13 mouse cellular contexts compared by ENCODE assay signal in the genomic region with DNA sequence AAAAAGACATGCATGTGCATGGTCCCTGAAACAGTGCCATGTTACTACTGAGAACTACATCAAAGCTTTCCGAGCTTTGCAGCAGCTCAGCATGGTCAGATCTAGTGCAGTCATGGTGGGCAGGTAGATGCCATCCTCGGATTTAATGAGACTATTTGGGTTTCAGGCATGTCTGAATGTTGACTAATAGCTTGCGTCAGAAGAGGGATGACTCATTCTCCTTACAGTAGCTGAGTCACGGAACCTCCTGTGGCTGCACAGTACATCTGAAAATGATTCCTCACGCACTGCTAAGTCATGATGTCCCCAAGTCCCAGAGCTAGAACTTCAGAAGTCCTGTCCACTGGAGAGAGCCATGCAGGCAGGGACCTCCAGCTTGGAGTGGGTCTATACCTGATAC. TPM values are rescaled to one million over a fixed set of nuclear protein-coding genes. Genes with fewer than 3 reads are reported as not detected.
DNase-seq lines count a peak whose midpoint lies in the region; ATAC-seq and TF ChIP-seq lines count a peak whose summit lies in the region.
"Had no signal": no experiment of that assay in that cellular context is flagged by ENCODE, and none has a peak within 500 bp of the region (broad histone marks: within the 10 kb centered on the region; RNA-seq: fewer than 3 reads in every experiment).

No protein-coding gene starts in this region.

- in situ Hi-C loops in Patski (cut with MboI; ENCODE audit: low pct_unique_long_range_greater_than_20kb) = no loop called here

- POLR2A ChIA-PET in Patski (lab: Charles Lee) = interaction anchor here (1.3 kb wide), 1 partner anchor 15 kb away, joined by 5 read pairs; no protein-coding TSS in a partner anchor

- H3K9ac ChIP-seq in forebrain, embryonic 13.5 days = no peak overlapping the region
- H3K9ac ChIP-seq: forebrain, embryonic 15.5 days; hindbrain, embryonic 15.5 days had no signal

- ATAC-seq in Patski = peak; percentile 84
- no peak for ATAC-seq in forebrain, embryonic 13.5 days
- ATAC-seq: forebrain, embryonic 15.5 days had no signal

- no peak overlapping the region for H3K4me2 ChIP-seq in forebrain, embryonic 13.5 days
- H3K4me2 ChIP-seq: forebrain, embryonic 15.5 days; heart, embryonic 11.5 days; hindbrain, embryonic 15.5 days had no signal

- H3K27ac ChIP-seq in heart, embryonic 10.5 days = no peak overlapping the region
- H3K27ac ChIP-seq in forebrain, embryonic 13.5 days = no peak overlapping the region
- H3K27ac ChIP-seq: forebrain, embryonic 15.5 days; hindbrain, embryonic 15.5 days; stomach, postnatal 0 days had no signal

- no peaks in the 10 kb centered on the region for H3K36me3 ChIP-seq in heart, embryonic 10.5 days
- H3K36me3 ChIP-seq in forebrain, embryonic 13.5 days (ENCODE audit: poor library complexity, severe bottlenecking) = no peaks in the 10 kb centered on the region
- H3K36me3 ChIP-seq: forebrain, embryonic 15.5 days; hindbrain, embryonic 15.5 days had no signal

- no peaks in the 10 kb centered on the region for H3K9me3 ChIP-seq in heart, embryonic 10.5 days
- H3K9me3 ChIP-seq in forebrain, embryonic 13.5 days (replicated peaks) = no peaks in the 10 kb centered on the region
- H3K9me3 ChIP-seq: forebrain, embryonic 15.5 days; hindbrain, embryonic 15.5 days had no signal

- no peaks in the 10 kb centered on the region for H3K27me3 ChIP-seq in Patski
- peaks cover 51% of the 10 kb centered on the region for H3K27me3 ChIP-seq in heart, embryonic 10.5 days (ENCODE audit: insufficient read depth, poor library complexity, severe bottlenecking)
- H3K27me3 ChIP-seq in forebrain, embryonic 13.5 days = no peaks in the 10 kb centered on the region
- H3K27me3 ChIP-seq: forebrain, embryonic 15.5 days; hindbrain, embryonic 15.5 days had no signal

- no peaks in the 10 kb centered on the region for H3K4me1 ChIP-seq in heart, embryonic 10.5 days
- no peaks in the 10 kb centered on the region for H3K4me1 ChIP-seq in forebrain, embryonic 13.5 days
- H3K4me1 ChIP-seq: forebrain, embryonic 15.5 days; hindbrain, embryonic 15.5 days had no signal

- no peak for TF ChIP-seq CTCF in Patski (IDR thresholded peaks at IDR 0.05)

- H3K4me3 ChIP-seq in heart, embryonic 10.5 days = no peak overlapping the region
- H3K4me3 ChIP-seq in forebrain, embryonic 13.5 days = no peak overlapping the region
- H3K4me3 ChIP-seq: forebrain, embryonic 15.5 days; hindbrain, embryonic 15.5 days had no signal

- peak; percentile 76 for DNase-seq in right cerebral cortex, adult 18-20 months
- no peak for DNase-seq in right cerebral cortex, postnatal 14 days
- peak; percentile 89 for DNase-seq in Patski (ENCODE audit: low read depth, low spot score)
- DNase-seq in gonadal fat pad, adult 2 months (ENCODE audit: low read depth) = peak; percentile 20
- DNase-seq in right cerebral cortex, postnatal 36 days (ENCODE audit: low spot score in 2 of 2) = peak; percentile 22 to 60
- no peak for DNase-seq in heart, embryonic 10.5 days (ENCODE audit: low spot score)
- DNase-seq: kidney, postnatal 25 days; lung, postnatal 14 days had no signal

- WGBS in heart, embryonic 10.5 days = 79% methylated on average over 5 of the region's 5 CpGs
- 89% methylated on average over 5 of the region's 5 CpGs for WGBS in forebrain, embryonic 13.5 days

- CTCF ChIA-PET in Patski (lab: Charles Lee) = interaction anchor here (0.7 to 1.5 kb wide), 6 partner anchors 10 to 150 kb away, joined by 3 to 7 read pairs (median 4); no protein-coding TSS in a partner anchor

RNA-seq across cellular contexts. Expression of gene Gpc1, which starts 31.8 kb away (rescaled TPM):
- polyA plus RNA-seq in Patski (2021) = 131 TPM
- 49.0 and 74.4 TPM in 2 replicates for polyA plus RNA-seq in gonadal fat pad, adult 2 months (2012; rRNA removed)
- 36.4 and 38.7 TPM in 2 replicates for polyA plus RNA-seq in heart, embryonic 10.5 days (2016; fragmentation: Nextera tagmentation; extraction: Ambion mirVana)
- 115 and 117 TPM in 2 replicates for polyA plus RNA-seq in forebrain, embryonic 13.5 days (2015; fragmentation: Nextera tagmentation; extraction: Ambion mirVana)

Comparison
In these comparisons a context has a peak if more than half of its experiments do, and no peak if none do; other contexts are left out.
1. DNase-seq: peak in right cerebral cortex, adult 18-20 months (single experiment), Patski (single experiment), gonadal fat pad, adult 2 months (single experiment) and right cerebral cortex, postnatal 36 days (2 of 2); none in right cerebral cortex, postnatal 14 days (single experiment) and heart, embryonic 10.5 days (single experiment).